Mouse (Mus musculus) brown adipose tissue, adult 24 weeks (tissue): ENCODE measurements around the gene Lyrm7. TPM values are rescaled to one million over a fixed set of nuclear protein-coding genes. Genes with fewer than 3 reads are reported as not detected.

Experiments used
- H3K27ac ChIP-seq: fragments of 200-500 bp; replicated peaks from 2 replicates; pipeline ENCODE4 v1.5.1; 2012; ENCODE audit warnings: low read depth, mild to moderate bottlenecking, low read length
- H3K4me1 ChIP-seq: fragments of 200-500 bp; 2 replicates; pipeline ENCODE4 v1.6.1; 2012; ENCODE audit warnings: low read length, mixed read lengths; ENCODE audit not compliant: control insufficient read depth, insufficient read depth, insufficient read length
- H3K4me3 ChIP-seq: fragments of 200-500 bp; 2 replicates; pipeline ENCODE4 v1.5.1; 2012; ENCODE audit warnings: low read depth, mild to moderate bottlenecking, low read length, moderate library complexity; ENCODE audit not compliant: insufficient read depth
- polyA plus RNA-seq: library from polyadenylated mRNA; stranded (reverse); fragments of >200 nt; gene quantifications from 2 replicates; pipeline ENCODE4 v1.2.4, GENCODE M21; 2012; ENCODE audit not compliant: missing spikeins, insufficient read depth, insufficient read length

Lyrm7 gene
- polyA plus RNA-seq, 1 experiment, result 62.3 TPM

DNA sequence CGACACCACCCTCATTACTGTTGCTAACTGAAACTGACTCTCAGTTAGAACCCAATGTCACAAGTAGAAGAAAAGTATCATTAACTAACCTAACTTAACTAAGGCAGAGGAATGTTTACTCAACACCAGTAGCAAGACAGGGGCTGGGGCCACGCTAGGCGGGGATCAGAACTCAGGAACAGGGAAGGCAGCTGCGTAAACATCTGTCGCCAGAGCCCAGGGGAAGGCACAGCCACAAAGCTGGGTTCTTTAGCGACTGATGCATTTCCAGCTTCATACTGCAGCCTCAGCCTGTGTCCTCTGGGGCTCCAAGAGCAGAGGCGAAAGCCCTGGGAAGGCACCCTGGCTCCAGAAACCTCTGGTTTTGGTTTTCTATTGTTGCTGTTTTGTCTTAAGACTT is 31.4 kb upstream of the Lyrm7 start:
- Histone ChIP-seq H3K4me1 (peaks cover 2% of the 10 kb centered on the region; the same call in 1 of the 2 replicates), H3K27ac (no peak overlapping the region), H3K4me3 (no peak overlapping the region)

DNA sequence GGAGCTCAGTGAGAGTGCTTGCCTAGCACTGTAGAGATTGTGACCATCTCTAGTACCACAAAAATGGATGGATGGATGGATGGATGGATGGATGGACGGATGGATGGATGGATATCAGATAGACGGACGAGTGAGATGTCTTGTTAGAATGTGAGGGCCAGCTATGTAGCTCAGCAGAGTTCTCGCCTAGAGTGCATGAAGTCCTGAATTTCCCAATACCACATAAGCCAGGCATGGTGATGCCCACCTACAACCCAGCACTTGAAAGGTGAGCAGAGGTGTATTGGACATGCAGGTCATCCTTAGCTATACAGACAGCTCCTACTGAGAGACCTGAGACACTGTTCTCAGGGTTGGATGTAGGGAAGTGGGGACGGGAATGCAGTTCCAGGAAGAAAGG is 30.6 kb upstream of the Lyrm7 start:
- H3K27ac ChIP-seq, result no peak overlapping the region
- H3K4me3 ChIP-seq, result no peak overlapping the region
- H3K4me1 ChIP-seq, result no peaks in the 10 kb centered on the region; the same call in 1 of the 2 replicates

DNA sequence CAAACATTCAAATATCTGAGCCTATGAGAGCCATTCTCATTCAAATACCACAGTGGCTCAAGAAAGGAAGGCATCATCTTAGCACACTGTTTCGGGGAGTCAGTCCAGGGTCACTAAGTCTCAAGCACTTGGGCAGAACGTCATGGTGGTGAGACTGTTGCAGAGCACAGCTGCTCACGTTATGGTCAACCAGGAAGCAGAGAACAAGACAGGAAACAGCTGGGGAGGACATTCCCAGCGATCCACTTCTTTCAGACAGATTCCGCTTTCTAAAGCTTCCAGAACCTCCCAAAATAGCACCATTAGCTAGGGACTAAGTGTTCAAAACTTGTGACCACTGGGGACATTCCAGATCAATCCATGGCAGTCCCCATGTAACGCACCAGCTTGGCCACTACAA is 27.2 kb upstream of the Lyrm7 start:
- H3K27ac ChIP-seq, result no peak overlapping the region; the same call in 1 of the 2 replicates
- H3K4me3 ChIP-seq, result no peak overlapping the region
- H3K4me1 ChIP-seq, result peaks cover 18% of the 10 kb centered on the region

- peak overlapping the region; percentile 64 for H3K27ac ChIP-seq
- no peak overlapping the region for H3K4me3 ChIP-seq
- H3K4me1 ChIP-seq, result peaks cover 18% of the 10 kb centered on the region
These were observed 24.7 kb upstream of the Lyrm7 start for GRCm38 (mm10) chr11:54885406-54885805.

DNA sequence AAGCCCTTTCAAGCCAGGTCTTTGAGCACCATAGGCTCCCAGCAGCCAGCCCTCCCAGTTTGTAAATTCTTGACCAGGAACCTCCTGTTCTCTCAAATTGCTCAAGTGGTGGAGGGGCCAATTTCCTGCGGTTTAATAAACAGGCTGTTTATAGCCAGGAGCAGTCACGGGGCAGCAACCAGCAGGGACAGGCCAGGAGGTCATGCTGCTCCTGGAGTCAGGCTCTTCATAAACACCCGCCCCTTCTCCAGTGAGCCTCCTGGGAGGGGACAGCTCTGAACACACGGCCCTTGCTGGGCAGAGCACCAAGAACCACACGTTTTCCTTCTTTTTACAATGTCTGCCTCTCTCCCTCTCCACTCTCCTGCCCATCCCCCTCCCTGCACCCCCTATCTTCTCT is 24.2 kb upstream of the Lyrm7 start:
- Histone ChIP-seq H3K4me3 (no peak overlapping the region), H3K27ac (peak overlapping the region; percentile 78), H3K4me1 (peaks cover 18% of the 10 kb centered on the region)

DNA sequence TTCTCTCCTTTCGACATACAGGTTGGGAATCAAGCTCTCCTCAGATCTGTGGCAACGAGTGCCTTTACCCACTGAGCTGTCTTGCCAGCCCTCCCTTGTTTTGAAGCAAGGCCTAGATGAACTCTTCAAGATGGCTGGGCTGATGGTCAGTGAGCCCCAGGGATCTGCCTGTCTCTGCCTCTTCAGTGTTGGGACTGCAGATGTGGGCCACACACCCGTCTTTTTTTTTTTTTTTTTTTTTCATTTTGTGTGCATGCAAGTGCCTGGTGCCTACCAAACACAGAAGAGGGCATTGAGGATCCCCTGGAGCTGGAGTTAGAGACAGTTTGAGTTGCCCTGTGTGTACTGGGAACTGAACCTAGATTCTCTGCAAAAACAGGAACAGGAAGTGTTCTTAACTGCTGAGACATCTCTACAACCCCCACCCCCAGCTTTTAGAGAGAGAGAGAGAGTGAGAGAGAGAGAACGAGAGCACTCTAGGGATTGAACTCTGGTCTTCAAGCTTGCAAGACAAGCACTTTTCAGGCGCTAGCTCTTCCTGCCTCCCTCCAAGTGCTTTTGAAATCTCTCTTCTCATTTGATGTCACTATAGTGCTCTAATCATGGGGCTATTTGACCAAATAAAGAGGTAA is 23.6 kb upstream of the Lyrm7 start:
- H3K4me3 ChIP-seq, result no peak overlapping the region
- peak overlapping the region; percentile 78 for H3K27ac ChIP-seq
- peaks cover 18% of the 10 kb centered on the region for H3K4me1 ChIP-seq

DNA sequence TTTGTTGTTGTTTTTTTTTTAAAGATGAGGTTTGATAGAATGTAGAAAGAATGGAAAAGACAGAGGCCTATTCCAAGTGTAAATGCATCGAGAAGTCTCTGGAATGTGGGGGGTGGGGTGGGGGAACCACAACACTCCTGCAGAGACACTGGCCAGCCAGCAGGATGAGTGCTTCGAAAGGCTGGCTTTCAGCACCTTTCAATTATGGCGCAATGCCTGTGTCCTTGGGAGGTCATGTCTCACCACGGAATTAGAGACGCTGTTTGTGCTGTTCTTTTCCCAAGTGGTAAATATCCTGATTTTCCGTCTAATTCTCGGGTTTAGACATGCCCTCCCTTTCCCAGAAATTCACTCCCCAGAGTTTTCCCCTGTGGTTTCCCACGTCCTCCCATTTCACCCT is 22.0 kb upstream of the Lyrm7 start:
- H3K4me3 ChIP-seq, result no peak overlapping the region
- peaks cover 18% of the 10 kb centered on the region for H3K4me1 ChIP-seq

GRCm38 (mm10) chr11:54881051-54881474 is 20.3 kb upstream of the Lyrm7 start:
- H3K4me1 ChIP-seq, result peaks cover 18% of the 10 kb centered on the region
- H3K27ac ChIP-seq, result no peak overlapping the region; the same call in 1 of the 2 replicates
- no peak overlapping the region for H3K4me3 ChIP-seq

More for the DNA sequence above, 22.0 kb upstream of the Lyrm7 start:
- peak overlapping the region; percentile 84 for H3K27ac ChIP-seq

DNA sequence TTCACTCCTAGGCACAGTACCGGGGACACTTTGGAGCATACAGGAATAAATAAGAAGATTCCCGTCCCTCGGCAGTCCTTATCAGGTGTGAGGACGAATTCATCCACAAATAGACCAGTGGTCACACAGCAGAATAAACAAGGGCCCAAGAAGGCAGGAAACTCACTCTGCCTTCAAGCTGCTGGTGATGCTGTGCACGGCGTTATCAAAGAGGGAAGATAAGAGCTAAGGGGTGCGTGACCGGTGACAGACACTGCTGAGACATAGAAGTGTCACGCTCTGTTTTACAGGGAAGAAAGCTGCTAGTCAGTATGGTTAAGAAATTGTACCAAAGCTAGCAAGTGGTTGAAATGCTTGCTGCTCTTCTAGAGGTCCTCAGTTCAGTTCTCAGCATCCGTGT is 19.2 kb upstream of the Lyrm7 start:
- Histone ChIP-seq H3K4me3 (no peak overlapping the region), H3K27ac (no peak overlapping the region), H3K4me1 (peaks cover 10% of the 10 kb centered on the region)

- H3K4me1 ChIP-seq, result peaks cover 10% of the 10 kb centered on the region
- H3K4me3 ChIP-seq, result no peak overlapping the region
- H3K27ac ChIP-seq, result no peak overlapping the region
These were observed 18.7 kb upstream of the Lyrm7 start for GRCm38 (mm10) chr11:54879434-54879833.

- no peak overlapping the region for H3K4me3 ChIP-seq
- H3K27ac ChIP-seq, result no peak overlapping the region
- peaks cover 8% of the 10 kb centered on the region for H3K4me1 ChIP-seq
These were observed 18.2 kb upstream of the Lyrm7 start for GRCm38 (mm10) chr11:54878893-54879292.

GRCm38 (mm10) chr11:54876031-54876430 is 15.3 kb upstream of the Lyrm7 start:
- Histone ChIP-seq H3K4me1 (0 out of 2 replicates have a peak, but pooled peaks cover 2% of the 10 kb centered on the region), H3K4me3 (no peak overlapping the region), H3K27ac (no peak overlapping the region)

DNA sequence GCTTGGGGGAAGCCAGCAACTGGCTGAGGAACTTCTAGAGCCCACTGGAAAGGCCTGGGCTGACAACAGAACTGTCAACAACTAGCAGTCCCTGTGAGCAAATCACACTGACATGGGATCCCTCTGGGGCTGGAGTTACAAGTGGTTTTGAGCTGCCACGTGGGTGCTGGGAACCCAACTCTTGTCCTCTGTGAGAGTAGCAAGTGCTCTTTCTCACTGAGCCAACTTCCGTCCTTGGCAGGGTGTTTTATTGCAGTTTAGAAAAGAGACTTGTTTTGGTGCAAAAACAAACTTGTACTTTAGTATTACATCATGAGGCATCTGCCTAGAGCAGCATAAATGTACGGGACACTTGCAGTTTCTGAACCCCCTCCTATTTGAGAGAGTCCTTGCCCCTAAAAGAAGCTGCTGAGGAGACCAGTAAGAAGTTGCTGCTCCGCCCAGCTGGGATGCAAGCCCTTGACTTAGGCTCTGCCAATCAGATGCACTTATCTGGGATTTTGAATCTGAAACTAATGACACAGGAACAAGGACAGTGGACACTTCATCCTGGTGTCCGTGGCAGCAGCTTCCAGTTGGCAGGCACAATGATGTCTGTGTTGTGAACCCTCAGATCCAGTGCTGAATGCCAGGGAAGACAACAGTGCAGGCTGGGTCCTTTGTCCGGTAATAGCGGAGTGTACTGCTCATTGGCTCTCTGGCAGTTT is 11.3 kb upstream of the Lyrm7 start:
- Histone ChIP-seq H3K4me3 (no peak overlapping the region), H3K27ac (no peak overlapping the region), H3K4me1 (peaks cover 4% of the 10 kb centered on the region; the same call in 1 of the 2 replicates)

GRCm38 (mm10) chr11:54869318-54869717 is 8.6 kb upstream of the Lyrm7 start:
- Histone ChIP-seq H3K27ac (no peak overlapping the region), H3K4me3 (no peak overlapping the region), H3K4me1 (peaks cover 4% of the 10 kb centered on the region; the same call in 1 of the 2 replicates)

- no peak overlapping the region for H3K27ac ChIP-seq
- H3K4me3 ChIP-seq, result no peak overlapping the region
These were observed 7.7 kb upstream of the Lyrm7 start for GRCm38 (mm10) chr11:54868445-54868844.

More at GRCm38 (mm10) chr11:54868445-54868844, 7.7 kb upstream of the Lyrm7 start:
- H3K4me1 ChIP-seq, result peaks cover 4% of the 10 kb centered on the region; the same call in 1 of the 2 replicates
